Mouse (Mus musculus) thymus, postnatal 25 days (tissue): ENCODE results near the gene Cbfa2t3.

Experiments
- DNase-seq: peaks from one replicate; pipeline ENCODE4 v3.0.0; 2022

Gene Cbfa2t3

DNA sequence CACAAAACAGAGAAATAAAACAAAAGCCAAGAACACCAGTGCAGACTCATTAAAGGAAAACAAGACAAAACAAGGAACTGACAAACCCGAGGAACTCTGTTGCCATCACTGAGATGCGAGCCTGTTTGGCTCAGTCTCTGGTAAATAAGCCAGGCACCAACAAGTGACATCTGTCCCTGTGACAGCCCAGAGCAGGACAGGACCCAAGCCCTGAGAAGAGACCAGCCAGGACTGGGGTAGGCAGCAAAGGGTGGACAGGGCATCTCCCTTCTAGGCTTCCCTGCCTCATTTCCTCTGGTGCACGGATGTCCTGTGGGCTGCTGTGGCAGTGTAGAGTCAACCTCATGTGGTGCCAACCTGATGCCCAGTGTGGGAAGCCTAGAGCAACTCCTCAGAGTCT, 35.8 kb downstream of the Cbfa2t3 start:
- DNase-seq = no peak

GRCm38 (mm10) chr8:122661894-122662293, 37.0 kb downstream of the Cbfa2t3 start:
- no peak for DNase-seq

DNA sequence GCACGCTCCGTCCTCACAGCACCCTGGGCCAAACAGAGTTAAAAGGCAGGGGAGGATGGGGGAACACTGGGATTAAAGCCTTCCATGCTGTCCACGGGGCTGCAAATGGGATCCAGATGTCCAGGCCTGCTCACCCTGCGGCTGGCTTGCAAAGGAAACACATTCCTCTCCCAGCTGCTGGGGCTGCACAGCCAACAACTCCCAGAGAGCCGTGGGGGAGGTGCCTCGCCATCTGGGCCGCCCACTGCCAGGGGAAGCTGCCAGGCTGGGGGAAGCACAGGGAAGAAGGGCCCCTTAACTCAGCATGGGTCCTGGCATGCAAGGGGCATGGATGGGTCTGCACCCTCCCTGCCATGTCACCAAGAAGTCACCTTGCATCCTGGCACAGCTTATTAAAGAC, 37.8 kb downstream of the Cbfa2t3 start:
- no peak for DNase-seq

DNA sequence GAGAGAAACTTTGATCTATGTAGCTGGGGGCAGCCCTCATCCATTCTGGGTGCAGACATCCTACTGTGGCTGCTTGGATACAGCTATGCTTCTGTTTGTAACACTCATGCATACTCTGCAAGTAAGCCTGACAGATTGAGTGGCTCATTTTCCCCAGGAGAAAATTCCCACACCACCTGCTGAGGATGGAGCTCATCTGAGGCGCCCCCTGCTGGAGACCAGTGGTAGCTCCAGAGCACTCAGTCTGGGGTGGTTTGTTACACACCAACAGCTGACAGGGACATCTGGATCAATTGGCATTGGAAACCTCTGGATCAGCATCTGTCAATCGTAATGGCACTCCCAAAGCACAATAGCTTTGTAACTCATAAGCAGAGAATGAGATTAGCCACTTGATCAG, 38.9 kb downstream of the Cbfa2t3 start:
- no peak for DNase-seq

DNA sequence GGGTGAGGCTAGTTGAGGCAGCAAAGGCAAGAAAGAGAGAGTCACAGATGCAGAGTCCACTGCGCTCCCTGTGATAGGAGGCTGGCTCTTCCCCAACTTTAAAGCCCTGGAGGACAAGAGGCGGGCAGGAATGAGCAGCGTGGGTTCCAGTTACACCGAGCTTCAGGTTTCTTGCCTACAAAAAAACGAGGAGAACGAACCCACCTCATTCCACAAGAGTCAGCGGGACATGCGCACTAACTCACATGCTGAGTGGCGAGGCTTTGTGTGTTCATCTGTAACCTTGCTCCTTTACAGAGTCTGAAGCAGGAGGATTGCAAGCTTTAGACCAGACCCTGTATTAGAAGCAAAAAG, 40.1 kb downstream of the Cbfa2t3 start:
- DNase-seq = no peak

- DNase-seq = no peak
Measured at GRCm38 (mm10) chr8:122658149-122658806, 40.6 kb downstream of the Cbfa2t3 start.

DNA sequence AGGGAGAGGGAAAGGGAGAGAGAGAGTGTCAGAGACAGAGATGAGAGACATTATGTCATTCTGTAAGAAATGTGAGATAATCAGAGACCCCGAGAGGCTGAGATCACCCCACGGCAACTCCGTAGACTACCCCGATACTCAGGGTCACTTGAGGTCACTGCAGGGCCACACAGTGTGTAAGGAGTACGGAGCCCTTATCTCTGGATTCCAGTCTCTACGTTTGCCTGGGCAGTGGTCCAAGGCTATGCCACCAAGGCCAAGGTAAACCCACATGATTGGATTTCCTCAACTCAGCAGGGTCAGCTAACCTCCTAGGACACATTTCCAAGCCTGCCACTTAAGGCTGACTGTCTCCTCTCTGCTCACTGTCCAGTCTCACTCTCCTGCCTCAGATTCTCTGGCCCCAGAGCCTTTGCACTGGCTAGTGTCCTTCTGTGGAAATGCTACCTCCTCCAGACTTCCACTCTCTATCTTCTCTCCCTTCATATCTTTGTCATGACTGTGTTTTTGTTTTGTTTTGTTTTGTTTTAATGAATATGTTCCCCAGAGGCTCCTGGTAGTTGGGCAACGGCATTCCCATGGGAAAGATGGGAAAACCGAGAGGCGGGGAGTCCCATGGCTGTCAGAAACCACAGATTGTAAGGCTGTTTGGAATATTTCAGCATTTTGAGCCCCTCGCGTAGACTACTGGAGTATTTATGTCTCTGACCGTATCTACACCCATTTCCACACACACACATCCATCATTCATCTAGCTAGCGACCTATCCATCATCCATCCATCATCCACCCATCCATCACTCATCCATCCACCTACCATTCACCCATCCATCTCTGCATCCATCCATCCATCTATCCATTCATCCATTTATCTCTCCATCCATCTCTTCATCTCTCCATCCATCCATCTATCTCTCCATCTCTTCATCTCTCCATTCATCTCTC, 42.6 kb downstream of the Cbfa2t3 start:
- no peak for DNase-seq

DNA sequence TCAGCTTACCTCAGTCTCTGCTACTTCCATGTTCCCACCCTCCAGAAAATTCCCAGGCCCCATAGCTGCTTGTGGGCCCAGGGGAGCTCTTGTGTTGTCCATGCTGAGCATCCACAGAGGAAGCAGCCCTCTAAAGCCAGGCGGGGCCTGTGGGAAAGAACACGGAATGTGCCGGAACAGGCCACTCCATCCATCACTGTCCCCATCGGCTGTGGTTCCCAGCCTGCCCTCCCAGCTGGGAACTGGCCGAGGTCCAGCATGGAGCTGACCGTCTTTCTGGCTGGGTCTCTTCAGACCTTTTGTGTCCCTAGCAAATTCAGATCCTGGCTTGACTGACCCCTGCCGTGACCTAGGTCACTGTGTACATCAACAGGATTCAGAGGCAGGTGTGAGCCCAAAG, 44.1 kb downstream of the Cbfa2t3 start:
- DNase-seq = no peak

- no peak for DNase-seq
Measured at GRCm38 (mm10) chr8:122652643-122653042, 46.3 kb downstream of the Cbfa2t3 start.

GRCm38 (mm10) chr8:122651326-122651921, 47.5 kb downstream of the Cbfa2t3 start:
- DNase-seq = no peak

DNA sequence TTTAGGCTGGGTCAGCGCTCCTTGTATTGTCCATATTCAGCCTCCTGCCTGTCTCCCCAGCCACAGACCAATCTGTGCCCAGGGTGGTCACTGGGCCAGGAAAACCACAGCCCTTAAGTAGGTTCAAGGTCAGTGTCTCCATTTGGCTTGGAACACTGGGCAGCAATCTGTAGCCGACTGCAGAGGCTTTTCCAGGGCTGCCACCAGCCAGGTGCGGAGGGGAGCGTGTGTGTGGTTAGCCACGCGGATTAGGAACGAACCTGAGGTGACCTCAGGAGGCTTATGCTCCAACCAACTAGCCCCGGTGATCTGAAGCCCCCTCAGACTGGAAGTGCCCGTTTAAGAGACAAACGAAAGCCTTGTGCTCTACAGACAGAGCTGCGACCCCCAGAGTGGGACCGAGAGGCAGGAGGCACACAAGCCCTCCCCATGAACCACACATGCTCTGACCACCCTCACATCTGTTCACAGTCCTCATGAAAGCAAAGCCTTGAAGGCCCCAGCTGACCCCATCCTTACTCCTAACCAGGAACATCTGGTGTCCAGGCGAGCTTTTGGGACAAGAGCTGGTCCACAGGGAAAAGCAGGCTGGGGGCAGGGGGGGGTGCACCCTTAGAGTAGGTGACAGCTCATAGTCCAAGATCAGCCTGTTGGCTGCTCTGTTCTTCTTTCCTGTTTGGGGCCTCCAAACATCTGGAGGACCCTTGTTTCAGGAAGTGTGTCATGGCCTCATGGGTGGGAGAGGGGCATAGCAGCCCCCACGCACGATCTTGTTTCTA, 50.5 kb downstream of the Cbfa2t3 start:
- DNase-seq = no peak

DNA sequence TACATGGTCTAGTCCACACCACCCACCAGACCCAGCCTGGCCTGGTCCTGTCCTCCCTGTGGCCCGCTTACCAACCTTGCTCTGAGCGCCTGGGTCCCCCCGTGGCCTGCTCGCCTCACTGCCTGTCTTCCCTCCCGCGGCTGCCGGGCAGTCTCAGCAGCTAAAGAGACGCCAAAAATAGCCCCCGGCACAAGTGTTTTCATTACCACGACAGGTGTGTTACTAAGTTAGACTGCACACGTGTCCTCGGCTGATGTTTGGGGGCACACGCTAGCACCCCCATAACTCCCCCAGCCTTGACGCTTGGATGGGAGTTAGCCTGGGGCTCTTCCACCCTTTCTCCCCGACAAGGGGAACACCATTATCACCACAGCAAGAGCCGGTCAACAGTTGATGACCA, 52.6 kb downstream of the Cbfa2t3 start:
- no peak for DNase-seq

GRCm38 (mm10) chr8:122644175-122644954, 54.5 kb downstream of the Cbfa2t3 start:
- DNase-seq = no peak

GRCm38 (mm10) chr8:122642071-122642470, 56.8 kb downstream of the Cbfa2t3 start:
- no peak for DNase-seq

DNA sequence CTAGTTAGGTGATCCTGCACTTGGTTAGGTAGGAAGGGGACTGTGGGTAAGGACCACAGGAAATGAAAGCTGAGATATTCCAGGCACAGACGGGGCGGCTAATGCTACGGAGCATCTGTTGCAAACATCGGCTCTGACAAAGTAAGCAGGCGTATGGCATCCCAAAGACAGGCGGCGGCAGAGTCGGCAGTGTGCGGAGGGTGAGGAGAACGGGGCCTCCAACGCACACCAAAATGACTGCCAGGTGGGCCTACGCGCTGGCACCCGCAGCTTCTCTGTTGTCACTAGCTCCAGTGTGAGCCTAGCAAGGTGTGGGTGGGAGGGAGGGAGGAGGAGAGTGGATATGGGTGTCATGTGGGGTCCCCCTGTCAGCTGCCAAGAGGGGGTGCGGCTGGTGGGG, 57.5 kb downstream of the Cbfa2t3 start:
- DNase-seq = no peak

DNA sequence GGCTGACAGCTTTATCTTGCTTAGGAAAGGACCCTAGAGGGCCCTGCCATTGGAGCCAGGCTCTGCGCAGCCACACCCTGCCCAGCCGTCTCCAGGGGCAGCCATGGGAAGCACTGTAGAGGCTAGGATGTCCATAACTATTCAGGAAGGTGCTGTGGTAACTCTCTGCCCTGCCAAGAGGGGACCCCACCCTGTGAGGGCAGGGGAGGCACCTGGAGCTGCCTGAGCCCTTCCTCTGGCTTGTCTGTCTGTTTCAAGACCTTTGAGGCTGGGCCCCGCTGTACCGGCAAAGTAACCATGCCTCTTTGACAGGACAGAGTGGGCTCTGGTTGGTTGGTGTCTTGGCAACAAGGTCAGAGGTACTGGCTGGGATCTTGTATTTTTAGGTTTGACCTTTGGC, 58.1 kb downstream of the Cbfa2t3 start:
- no peak for DNase-seq

DNA sequence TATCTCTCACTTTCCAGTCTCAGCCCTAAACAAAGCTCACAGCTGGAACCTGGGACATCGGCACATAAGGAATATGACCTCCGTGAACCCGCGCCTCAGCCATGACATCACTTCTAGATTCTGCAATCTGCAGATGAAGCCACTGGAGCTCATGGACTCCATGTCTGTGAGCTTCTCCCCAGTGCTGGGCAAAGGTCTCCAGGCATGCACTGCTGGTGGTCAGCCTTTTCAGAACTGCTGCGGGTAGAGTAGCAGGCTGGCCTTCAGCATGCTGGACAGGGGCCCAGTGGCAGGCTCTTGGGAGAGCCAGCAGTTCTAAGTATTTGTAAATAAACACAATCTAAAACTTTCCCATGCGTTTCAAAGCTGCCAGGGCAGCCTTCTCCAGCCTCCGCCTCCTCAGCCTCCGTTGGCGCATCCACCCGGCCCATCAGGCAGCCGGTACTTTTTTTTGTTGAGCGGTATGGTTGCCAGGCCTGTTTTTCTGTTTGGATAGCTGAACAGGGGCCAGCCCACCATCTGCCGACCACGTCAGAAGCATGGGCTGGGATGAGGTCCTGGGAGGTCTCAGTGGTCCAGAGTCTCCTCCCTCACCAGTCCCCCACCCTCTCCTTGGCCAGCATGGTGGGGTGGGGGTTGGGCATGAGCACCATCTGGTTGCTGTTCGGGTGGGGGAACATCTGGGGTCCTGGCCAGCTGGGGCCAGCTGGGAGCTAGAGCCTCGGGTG, 59.2 kb downstream of the Cbfa2t3 start:
- no peak for DNase-seq

DNA sequence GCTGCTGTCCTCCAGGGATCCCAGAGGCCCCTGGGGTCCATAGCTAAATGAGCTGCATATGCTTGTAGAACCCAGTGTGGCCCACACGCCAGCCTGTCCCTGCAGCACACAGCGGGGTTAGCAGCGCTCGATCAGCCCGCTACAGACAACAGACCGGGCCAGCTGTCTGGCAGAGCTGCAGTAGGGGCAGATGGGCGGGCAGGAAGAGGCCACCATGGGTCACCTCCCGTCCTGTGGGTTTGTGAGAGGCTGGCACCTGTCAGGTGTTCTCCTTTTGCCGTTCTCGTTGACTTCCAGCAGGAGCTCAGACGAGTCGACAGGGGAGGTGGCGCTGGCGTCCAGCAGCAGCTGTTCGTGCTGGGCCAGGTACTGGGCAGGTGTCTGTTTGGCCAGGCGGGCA, 60.3 kb downstream of the Cbfa2t3 start:
- DNase-seq = no peak

DNA sequence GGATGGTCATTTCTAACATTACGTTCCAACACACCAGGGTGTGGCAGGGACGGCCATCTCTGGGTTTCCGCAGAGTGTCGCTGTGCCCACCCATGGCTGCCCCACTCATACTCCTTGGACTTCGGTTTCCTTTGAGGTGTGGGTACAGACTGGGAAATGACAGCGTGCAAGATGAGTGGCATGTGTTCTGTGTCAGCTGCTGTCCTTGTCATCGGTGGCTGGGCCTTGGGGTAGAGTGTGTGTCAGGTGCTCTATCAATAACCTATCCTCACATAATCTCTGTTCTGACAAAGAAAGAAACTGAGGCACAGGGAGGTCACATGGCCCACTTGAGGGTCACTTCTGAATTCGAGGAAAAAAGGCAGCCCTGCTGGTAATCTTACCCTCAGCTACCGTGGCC, 61.7 kb downstream of the Cbfa2t3 start:
- DNase-seq = no peak

DNA sequence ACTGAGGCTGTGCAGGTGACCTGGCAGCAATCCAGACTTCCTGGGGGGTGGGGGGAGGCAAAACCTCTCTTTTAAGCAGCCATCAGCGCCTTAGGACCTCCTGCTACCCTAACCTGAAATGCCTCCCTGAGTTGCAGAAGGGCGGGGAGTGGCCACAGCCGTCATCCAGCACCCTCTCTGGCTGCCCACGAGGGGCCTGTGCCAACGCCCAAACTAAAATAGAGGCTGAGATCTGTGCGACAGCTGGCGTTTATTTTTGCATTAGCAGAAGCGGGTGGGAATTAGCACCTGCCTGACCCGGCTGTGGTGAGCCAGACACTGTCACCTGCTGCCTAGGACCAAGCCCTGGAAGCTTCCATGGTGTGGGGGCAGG, 62.1 kb downstream of the Cbfa2t3 start:
- no peak for DNase-seq

DNA sequence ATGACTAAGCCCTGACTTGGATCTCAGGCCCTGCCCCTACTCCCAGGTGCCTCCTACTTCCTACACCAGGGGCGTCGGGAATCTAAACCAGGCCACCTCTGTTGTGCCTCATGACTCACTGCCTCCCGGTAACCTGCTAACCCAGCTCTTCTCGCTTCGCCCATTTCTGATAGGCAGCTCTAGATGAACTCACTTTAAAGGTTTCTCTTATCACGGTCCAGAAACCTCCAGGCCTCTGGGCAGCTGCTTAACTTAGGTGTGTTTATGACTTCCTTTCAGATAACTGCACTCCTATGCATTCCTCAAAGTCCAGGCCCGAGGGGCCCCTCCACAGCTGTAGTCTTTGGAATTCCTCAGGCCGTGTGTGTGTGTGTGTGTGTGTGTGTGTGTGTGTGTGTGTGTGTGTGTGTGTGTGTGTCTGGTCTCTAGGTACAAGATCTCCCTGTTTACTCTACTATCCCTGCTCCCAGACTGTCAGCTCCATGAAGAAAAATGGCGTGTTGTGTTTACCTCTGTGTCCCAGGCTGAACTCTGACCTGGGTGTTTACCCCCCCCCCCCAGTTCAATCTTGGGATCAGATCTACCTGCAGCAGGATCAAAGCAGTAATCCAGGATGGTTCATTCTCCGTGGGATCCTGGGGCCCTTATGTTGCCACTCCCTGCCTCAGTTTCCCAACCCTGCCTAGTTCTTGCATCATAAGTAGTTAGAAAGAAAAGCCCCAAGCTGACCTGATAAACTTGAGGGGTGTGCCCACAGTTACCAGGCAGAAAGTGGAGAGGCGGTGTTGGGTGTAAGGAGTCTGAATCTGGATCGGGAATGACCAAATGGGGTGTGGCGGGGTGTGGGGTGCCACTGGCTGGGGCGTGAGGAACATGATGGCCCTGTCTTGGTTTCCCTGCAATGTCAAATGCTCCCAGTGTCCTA, 62.8 kb downstream of the Cbfa2t3 start:
- DNase-seq = no peak
